Mouse (Mus musculus) activated CD4-positive, CD25-positive, alpha-beta regulatory T cell, adult 4 months (primary cell): Measurements from ENCODE around the gene Endov. TPM values are rescaled to one million over a fixed set of nuclear protein-coding genes. Genes with fewer than 3 reads are reported as not detected.

Experiments used
- ATAC-seq: one replicate; pipeline ENCODE4 v1.8.0; 2017
- polyA plus RNA-seq, 2 experiments: library from polyadenylated mRNA; unstranded; fragments of 100-300 nt; shearing (Covaris generic); gene quantifications; one replicate each; pipeline ENCODE4 v1.2.1; 2017

The Endov gene
- 10 to 100 TPM; 11.9 to 15.2 TPM for polyA plus RNA-seq

- peak; percentile 93 for ATAC-seq
Measured at GRCm38 (mm10) chr11:119490861-119491689, at the start of gene Endov. Gene Endov (plus strand): TSS chr11:119491347.

- no peak for ATAC-seq
Measured at GRCm38 (mm10) chr11:119442199-119442598, 48.9 kb upstream of the Endov start.

- no peak for ATAC-seq
Measured at GRCm38 (mm10) chr11:119443442-119443841, 47.7 kb upstream of the Endov start.

- no peak for ATAC-seq
Measured at GRCm38 (mm10) chr11:119456097-119456496, 35.0 kb upstream of the Endov start.

- ATAC-seq = no peak
Measured at GRCm38 (mm10) chr11:119477876-119478275, 13.3 kb upstream of the Endov start.

- ATAC-seq = no peak
Measured at GRCm38 (mm10) chr11:119491690-119492087, 542 bp downstream of the Endov start.

GRCm38 (mm10) chr11:119492830-119493229 lies 1.7 kb downstream of the Endov start:
- no peak for ATAC-seq

GRCm38 (mm10) chr11:119493516-119493915 lies 2.4 kb downstream of the Endov start:
- no peak for ATAC-seq

- ATAC-seq = no peak
Measured at GRCm38 (mm10) chr11:119496147-119496546, 5.0 kb downstream of the Endov start.

- ATAC-seq = no peak
Measured at GRCm38 (mm10) chr11:119497451-119497850, 6.3 kb downstream of the Endov start.

- no peak for ATAC-seq
Measured at GRCm38 (mm10) chr11:119499297-119499696, 8.2 kb downstream of the Endov start.

- no peak for ATAC-seq
Measured at GRCm38 (mm10) chr11:119500011-119500410, 8.9 kb downstream of the Endov start.

- ATAC-seq = no peak
Measured at GRCm38 (mm10) chr11:119503675-119504074, 12.5 kb downstream of the Endov start.

- ATAC-seq = no peak
Measured at GRCm38 (mm10) chr11:119506386-119506785, 15.2 kb downstream of the Endov start.

GRCm38 (mm10) chr11:119507772-119508171 lies 16.6 kb downstream of the Endov start:
- no peak for ATAC-seq

GRCm38 (mm10) chr11:119509165-119509776 lies 18.1 kb downstream of the Endov start:
- ATAC-seq = no peak

GRCm38 (mm10) chr11:119513038-119513659 lies 22.0 kb downstream of the Endov start:
- no peak for ATAC-seq

- no peak for ATAC-seq
Measured at GRCm38 (mm10) chr11:119514108-119514860, 23.1 kb downstream of the Endov start.

- no peak for ATAC-seq
Measured at GRCm38 (mm10) chr11:119514967-119515636, 24.0 kb downstream of the Endov start.

- ATAC-seq = no peak
Measured at GRCm38 (mm10) chr11:119515823-119516676, 24.9 kb downstream of the Endov start.

GRCm38 (mm10) chr11:119516677-119517361 lies 25.7 kb downstream of the Endov start:
- no peak for ATAC-seq
